Comparison of ENCODE assay signal across 8 mouse cellular contexts in the genomic region with DNA sequence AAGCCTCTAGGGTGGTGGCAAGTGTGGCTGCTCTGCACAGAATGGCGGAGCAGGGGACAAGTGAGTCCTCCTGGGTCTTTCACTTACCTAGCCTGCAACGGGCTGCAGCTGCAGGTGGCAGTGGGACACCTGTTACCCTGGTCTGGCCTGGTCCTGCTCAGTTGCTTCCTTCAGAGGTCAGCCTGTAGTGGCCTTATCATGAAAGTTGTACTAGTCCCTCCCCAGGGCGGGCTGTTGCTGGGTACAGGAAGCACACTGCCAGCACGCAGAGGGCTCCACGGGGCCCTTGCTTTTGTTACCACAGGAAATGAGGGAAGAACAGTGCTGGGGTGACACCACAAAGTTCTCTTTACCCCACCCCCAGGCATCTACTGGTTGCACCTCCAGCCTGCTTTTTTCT. TPM values are rescaled to one million over a fixed set of nuclear protein-coding genes. Genes with fewer than 3 reads are reported as not detected.
DNase-seq lines count a peak whose midpoint lies in the region; ATAC-seq and TF ChIP-seq lines count a peak whose summit lies in the region.

Fermt3 (minus strand) TSS at position 279 of the 400 bp plus-strand sequence.

- H3K36me3 ChIP-seq in heart, embryonic 12.5 days: peaks cover 54% of the 10 kb centered on the region
- H3K36me3 ChIP-seq in lung, embryonic 14.5 days (ENCODE audit: insufficient read depth): peaks cover 70% of the 10 kb centered on the region
- H3K36me3 ChIP-seq in splenic B cell, adult 2 months (ENCODE audit: control insufficient read depth, insufficient read depth, low read length, poor library complexity, severe bottlenecking): peaks cover 10% of the 10 kb centered on the region

- peaks cover 23% of the 10 kb centered on the region for H3K4me1 ChIP-seq in heart, embryonic 12.5 days (replicated peaks)
- H3K4me1 ChIP-seq in lung, embryonic 14.5 days (ENCODE audit: insufficient read depth): no peaks in the 10 kb centered on the region

- H3K27me3 ChIP-seq in heart, embryonic 12.5 days (replicated peaks): no peaks in the 10 kb centered on the region
- H3K27me3 ChIP-seq in lung, embryonic 14.5 days (ENCODE audit: insufficient read depth, low read length): no peaks in the 10 kb centered on the region
- H3K27me3 ChIP-seq in splenic B cell, adult 2 months (ENCODE audit: control insufficient read depth, insufficient read depth, low read length, poor library complexity, severe bottlenecking): no peaks in the 10 kb centered on the region

- H3K9me3 ChIP-seq in heart, embryonic 12.5 days (replicated peaks): no peaks in the 10 kb centered on the region
- H3K9me3 ChIP-seq in lung, embryonic 14.5 days (ENCODE audit: low read depth, low read length): no peaks in the 10 kb centered on the region

- ATAC-seq in heart, embryonic 12.5 days (ENCODE audit: insufficient number of reproducible peaks, low FRiP score): peak; percentile 72
- peak; percentile 47 for ATAC-seq in lung, embryonic 14.5 days (ENCODE audit: insufficient read depth)

- H3K27ac ChIP-seq in gastrocnemius, adult 2 months: peak within 1 kb of the TSS; percentile 59
- H3K27ac ChIP-seq in heart, embryonic 12.5 days (ENCODE audit: poor library complexity, severe bottlenecking): peak within 1 kb of the TSS; percentile 26
- peak within 1 kb of the TSS; percentile 38; the same call in 1 of the 2 replicates for H3K27ac ChIP-seq in lung, embryonic 14.5 days (ENCODE audit: low read depth)

- H3K4me2 ChIP-seq in heart, embryonic 12.5 days: peak within 1 kb of the TSS; percentile 24
- H3K4me2 ChIP-seq in lung, embryonic 14.5 days: peak within 1 kb of the TSS; percentile 7; the same call in 1 of the 2 replicates

- peak; percentile 40 for DNase-seq in gastrocnemius, adult 2 months
- no peak for DNase-seq in gastrocnemius, adult 8-10 months (ENCODE audit: low spot score in 2 of 2)
- DNase-seq in MEL-GATA-1-ER (ENCODE audit: extremely low read depth, low read depth): peak; percentile 86
- peak; percentile 38 for DNase-seq in lung, embryonic 14.5 days
- DNase-seq in splenic B cell, adult 2 months (ENCODE audit: low read depth, low spot score): peak; percentile 79
- no peak for DNase-seq in urinary bladder, postnatal 36 days (ENCODE audit: low spot score in 2 of 2)
- no peak for DNase-seq in left cerebral cortex, postnatal 36 days (ENCODE audit: low spot score in 2 of 2)

- intact Hi-C loops in gastrocnemius, adult 2 months (cut with DNase I): no loop called here
- intact Hi-C loops in left cerebral cortex, postnatal 36 days (cut with DNase I): no loop called here

- 58% methylated on average over 5 of the region's 5 CpGs for WGBS in heart, embryonic 12.5 days
- 77% methylated on average over 5 of the region's 5 CpGs for WGBS in lung, embryonic 14.5 days

- TF ChIP-seq CTCF in gastrocnemius, adult 2 months (IDR thresholded peaks at IDR 0.05): no peak
- TF ChIP-seq CTCF in lung, embryonic 14.5 days (IDR thresholded peaks at IDR 0.05; ENCODE audit: low read depth): no peak

- peak within 1 kb of the TSS; percentile 51 for H3K4me3 ChIP-seq in gastrocnemius, adult 2 months
- H3K4me3 ChIP-seq in heart, embryonic 12.5 days: 0 out of 2 replicates have a peak within 1 kb of the TSS, but pooled peaks have one; percentile 10
- H3K4me3 ChIP-seq in lung, embryonic 14.5 days (ENCODE audit: low read depth, low read length): peak within 1 kb of the TSS; percentile 20; the same call in 1 of the 2 replicates

- H3K9ac ChIP-seq in heart, embryonic 12.5 days: no peak within 1 kb of the TSS
- no peak within 1 kb of the TSS; the same call in 1 of the 2 replicates for H3K9ac ChIP-seq in lung, embryonic 14.5 days

RNA-seq across cellular contexts. Expression of gene Fermt3, which starts in this region (rescaled TPM):
- total RNA-seq in gastrocnemius, adult 2 months (2021): under 1 TPM; 0.71 to 0.86 TPM
- under 1 TPM; 0.41 to 0.94 (median 0.60) TPM for total RNA-seq in gastrocnemius, adult 8-10 months (2022)
- polyA plus RNA-seq in heart, embryonic 12.5 days (2016; fragmentation: Nextera tagmentation; extraction: Ambion mirVana): 9.3 and 11.7 TPM in 2 replicates
- 8.6 and 9.1 TPM in 2 replicates for polyA plus RNA-seq in lung, embryonic 14.5 days (2014; fragmentation: Nextera tagmentation; extraction: Ambion mirVana)
- 1 to 10 TPM; 3.7 to 4.9 TPM for total RNA-seq in left cerebral cortex, postnatal 36 days (2021)

Comparison
In these comparisons a context has a peak if more than half of its experiments do, and no peak if none do; other contexts are left out.
1. Peak in DNase-seq, H3K4me3 ChIP-seq and H3K27ac ChIP-seq in gastrocnemius, adult 2 months; RNA of the gene not detected or under 1 TPM.
2. DNase-seq: peak in MEL-GATA-1-ER (single experiment), lung, embryonic 14.5 days (single experiment) and splenic B cell, adult 2 months (single experiment); none in gastrocnemius, adult 8-10 months (0 of 2), urinary bladder, postnatal 36 days (0 of 2) and left cerebral cortex, postnatal 36 days (0 of 2).
3. Peak in every context shown above with its lines, with median percentiles within 50 percentile points of each other: H3K27ac ChIP-seq and H3K4me3 ChIP-seq.